Mouse (Mus musculus): ENCODE results near the gene Lpcat3.

Gene Lpcat3

GRCm38 (mm10) chr6:124662477-124663423 lies at the start of gene Lpcat3:
TSS of gene Lpcat3 (plus strand) at chr6:124663027.
- peak; percentile 100 for DNase-seq

DNA sequence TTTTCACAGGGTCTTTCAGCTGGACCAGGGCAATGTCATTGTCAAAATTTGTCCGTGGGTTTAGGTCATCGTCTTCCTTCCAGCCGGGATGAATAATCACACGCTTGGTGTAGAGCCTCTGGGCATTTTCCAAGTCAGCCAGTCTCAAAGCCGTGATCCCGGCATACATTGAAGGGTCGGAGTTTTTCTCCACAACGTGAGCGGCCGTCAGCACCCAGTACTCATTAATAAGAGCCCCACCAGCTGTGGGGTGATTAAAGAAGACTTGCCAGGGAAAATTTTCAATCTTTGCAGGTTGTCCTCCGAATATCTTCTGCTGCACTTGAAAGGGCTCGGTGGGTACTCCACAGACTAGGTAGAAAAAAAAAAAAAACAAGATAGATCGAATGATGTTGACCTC lies 37.2 kb upstream of the Lpcat3 start:
- DNase-seq, result peak; percentile 73

- DNase-seq, result peak; percentile 30
These were observed 36.6 kb upstream of the Lpcat3 start for GRCm38 (mm10) chr6:124626184-124626583.

DNA sequence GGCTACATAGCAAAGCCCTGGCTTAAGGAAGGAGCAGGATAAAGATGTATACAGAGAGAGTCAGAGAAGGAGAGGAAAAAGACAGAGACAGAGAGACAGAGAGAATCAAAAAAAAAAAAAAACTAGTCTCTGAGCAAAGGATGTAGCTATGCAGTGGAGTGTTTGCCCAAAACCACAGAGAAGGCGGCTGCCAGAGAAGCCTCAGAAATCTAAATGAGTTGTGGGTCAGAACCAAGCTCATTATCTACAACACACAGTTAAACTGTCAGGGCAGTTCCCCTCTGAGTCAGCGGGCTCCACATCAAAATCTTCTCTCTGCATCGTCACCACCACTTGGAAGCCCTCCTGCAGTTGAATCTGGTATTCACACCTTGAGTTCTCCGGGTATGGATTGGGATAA lies 32.1 kb upstream of the Lpcat3 start:
- peak; percentile 74 for DNase-seq

- peak; percentile 73 for DNase-seq
These were observed 26.8 kb upstream of the Lpcat3 start, which contains the start of gene C1s2 for GRCm38 (mm10) chr6:124635985-124636384. TSS of gene C1s2 (minus strand) at chr6:124636085.

- peak; percentile 27 for DNase-seq
These were observed 25.9 kb upstream of the Lpcat3 start for GRCm38 (mm10) chr6:124636858-124637460.

DNA sequence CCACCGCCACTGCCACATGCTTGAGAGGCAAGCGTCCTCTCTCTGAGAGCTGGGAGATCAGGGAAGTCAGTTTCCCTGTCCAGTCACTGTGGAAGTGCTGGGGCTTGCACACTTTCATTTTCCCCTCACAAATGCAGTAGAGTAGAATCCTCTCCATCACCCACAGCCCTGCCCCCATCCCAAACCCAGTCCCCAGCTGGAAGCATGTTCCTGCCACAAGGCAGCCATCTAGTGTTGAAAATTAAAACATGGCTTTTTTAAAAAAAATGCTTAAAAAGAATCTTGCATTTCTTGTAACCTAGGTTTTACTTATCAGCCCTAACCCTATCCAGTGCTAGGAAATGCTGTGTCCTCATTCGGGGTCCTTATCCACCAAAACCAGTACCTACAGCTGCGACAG lies 22.8 kb upstream of the Lpcat3 start:
- peak; percentile 30 for DNase-seq

GRCm38 (mm10) chr6:124640997-124641396 lies 21.8 kb upstream of the Lpcat3 start:
- DNase-seq, result no peak

DNA sequence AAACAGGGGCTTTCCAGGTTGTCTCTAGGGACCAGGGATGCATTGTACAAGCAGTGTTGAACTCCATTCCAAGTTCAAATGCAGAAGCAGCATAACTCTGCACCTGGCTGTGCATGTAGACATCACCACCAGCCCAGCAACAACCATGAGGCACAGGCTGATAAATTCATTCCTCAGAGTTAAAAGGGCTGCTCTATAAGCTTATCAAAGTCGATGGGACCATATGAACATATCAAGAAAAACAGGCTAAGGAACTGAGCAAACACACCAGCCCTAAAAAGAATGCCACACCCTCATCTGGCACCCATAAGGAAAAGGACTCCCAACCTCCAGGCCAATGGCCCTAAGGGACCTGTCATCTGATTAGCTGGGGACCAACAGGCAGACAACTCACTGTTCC lies 16.4 kb upstream of the Lpcat3 start:
- DNase-seq, result no peak

DNA sequence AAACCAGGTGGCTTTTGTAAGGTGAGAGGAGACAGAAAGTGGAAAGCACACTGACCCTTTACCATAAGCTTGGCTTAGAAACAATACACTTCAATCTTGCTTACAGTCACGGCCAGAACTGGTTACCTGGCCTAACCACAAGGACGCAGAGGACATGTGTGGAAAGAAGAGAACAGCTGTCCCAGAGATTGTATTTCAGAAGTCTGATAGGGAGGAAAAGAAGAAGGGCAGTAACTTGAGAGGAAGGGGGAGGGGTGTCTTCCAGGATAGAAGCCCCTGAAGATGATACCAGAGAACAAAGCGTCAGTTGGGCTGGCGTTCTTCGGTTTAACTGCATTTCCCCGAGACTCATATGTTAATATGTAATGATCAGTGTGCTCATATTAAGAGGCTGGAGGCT lies 6.9 kb upstream of the Lpcat3 start:
- DNase-seq, result peak; percentile 60

DNA sequence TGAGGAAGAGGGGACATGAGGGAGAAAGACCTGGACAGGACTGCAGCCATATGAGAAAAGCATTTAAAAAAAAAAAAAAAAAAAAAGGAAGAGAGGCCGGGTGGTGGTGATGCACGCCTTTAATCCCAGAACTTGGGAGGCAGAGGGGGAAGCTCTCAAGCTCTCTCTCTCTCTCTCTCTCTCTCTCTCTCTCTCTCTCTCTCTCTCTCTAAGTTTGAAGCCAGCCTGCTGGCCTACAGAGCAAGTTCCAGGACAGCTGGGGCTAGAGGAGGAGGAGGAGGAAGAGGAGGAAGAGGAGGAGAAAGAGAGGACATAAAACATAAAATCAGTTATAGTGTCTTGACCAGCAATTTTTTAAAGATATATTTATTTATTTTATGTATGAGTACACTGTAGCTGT lies 4.8 kb upstream of the Lpcat3 start:
- DNase-seq, result no peak

DNA sequence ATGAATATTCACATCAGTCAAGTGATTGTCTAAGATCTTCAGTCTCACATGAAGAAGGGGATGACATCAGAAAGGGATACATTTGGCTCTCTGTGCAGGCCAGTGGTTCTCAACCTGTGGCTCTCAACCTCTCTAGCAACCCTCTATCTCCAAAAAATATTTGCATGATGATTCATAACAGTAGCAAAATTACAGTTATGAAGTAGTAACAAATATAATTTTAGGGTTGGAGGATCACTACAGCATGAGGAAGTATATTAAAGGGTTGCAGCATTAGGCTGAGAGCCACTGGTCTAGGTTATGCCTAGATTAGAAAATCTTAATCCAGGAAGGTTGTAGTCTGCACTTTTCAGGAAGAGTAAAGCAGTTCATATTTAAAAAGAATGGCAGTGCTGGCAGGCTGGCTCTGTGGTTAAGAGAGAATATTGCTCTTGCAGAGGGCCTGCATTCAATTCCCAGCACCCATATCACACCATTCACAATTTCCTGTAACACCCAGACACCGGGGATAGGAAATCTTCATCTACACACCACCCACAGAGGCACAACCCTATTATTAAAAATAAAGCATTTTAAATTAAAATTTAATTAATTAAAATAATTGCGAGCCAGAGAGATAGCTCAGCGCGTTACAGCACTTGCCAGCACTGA lies 1.5 kb upstream of the Lpcat3 start:
- DNase-seq, result peak; percentile 55

GRCm38 (mm10) chr6:124661995-124662394 lies 832 bp upstream of the Lpcat3 start:
- DNase-seq, result no peak

GRCm38 (mm10) chr6:124663424-124663795 lies 583 bp downstream of the Lpcat3 start:
- DNase-seq, result no peak

GRCm38 (mm10) chr6:124664256-124664655 lies 1.4 kb downstream of the Lpcat3 start:
- DNase-seq, result no peak

- peak; percentile 80 for DNase-seq
These were observed 2.2 kb downstream of the Lpcat3 start for GRCm38 (mm10) chr6:124665011-124665410.

- peak; percentile 84 for DNase-seq
These were observed 6.5 kb downstream of the Lpcat3 start for GRCm38 (mm10) chr6:124669234-124669859.

GRCm38 (mm10) chr6:124670281-124670900 lies 7.6 kb downstream of the Lpcat3 start:
- peak; percentile 85 for DNase-seq

DNA sequence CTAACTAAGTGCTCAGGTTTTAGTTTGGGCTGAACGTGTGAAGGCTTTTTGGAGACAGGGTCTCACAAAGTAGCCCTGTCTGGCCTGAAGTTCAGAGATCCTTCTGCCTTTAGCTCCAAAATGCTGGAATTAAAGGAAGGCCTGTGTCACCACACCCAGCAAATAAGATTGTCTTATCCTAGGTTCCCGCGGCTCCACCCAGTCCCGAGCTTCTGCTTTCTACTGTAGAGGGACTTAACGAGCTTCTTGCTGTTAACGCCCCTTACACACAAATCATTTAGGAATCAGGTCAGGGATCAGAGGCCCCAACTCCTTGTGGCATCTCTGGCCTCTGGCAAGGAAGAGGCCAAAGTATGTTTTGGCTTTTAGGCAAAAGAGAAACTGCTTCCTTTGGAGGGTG lies 9.3 kb downstream of the Lpcat3 start:
- DNase-seq, result peak; percentile 88

GRCm38 (mm10) chr6:124673619-124674018 lies 10.8 kb downstream of the Lpcat3 start:
- DNase-seq, result peak; percentile 95

GRCm38 (mm10) chr6:124674591-124674990 lies 11.8 kb downstream of the Lpcat3 start:
- peak; percentile 78 for DNase-seq

DNA sequence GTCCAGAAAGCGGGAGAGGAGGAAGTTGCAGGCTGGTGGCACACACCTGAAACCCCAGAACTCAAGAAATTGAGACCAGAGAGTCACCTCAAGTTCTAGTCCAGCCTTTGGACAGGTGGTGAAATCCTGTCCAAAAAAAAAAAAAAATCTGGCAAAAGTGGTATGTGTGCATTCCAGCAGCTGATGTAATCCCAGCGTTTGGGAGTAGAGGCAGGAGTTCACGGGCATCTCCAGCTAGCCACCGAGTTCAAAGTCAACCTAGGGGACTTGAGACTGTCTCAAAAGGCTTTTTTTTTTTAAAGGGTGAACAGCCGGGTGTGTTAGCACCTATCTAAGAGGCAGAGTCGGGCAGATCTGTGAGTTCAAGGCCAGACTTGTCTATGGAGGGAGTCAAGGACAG lies 13.3 kb downstream of the Lpcat3 start:
- DNase-seq, result no peak

GRCm38 (mm10) chr6:124678769-124679168 lies 15.9 kb downstream of the Lpcat3 start:
- no peak for DNase-seq
